Mouse (Mus musculus) cerebellum, adult 9-11 months (tissue): ENCODE measurements around the gene Macc1.

Experiments used
- DNase-seq: peaks from one replicate; pipeline ENCODE4 v3.0.0; 2022

Gene Macc1

GRCm38 (mm10) chr12:119390192-119390684, 76.2 kb downstream of the Macc1 start:
- no peak for DNase-seq

GRCm38 (mm10) chr12:119398046-119398659, 84.1 kb downstream of the Macc1 start:
- DNase-seq: no peak

- DNase-seq: no peak
Observed at GRCm38 (mm10) chr12:119402273-119402672, 88.2 kb downstream of the Macc1 start.

GRCm38 (mm10) chr12:119402796-119403195, 88.7 kb downstream of the Macc1 start:
- no peak for DNase-seq

- no peak for DNase-seq
Observed at GRCm38 (mm10) chr12:119404810-119405209, 90.7 kb downstream of the Macc1 start.

- DNase-seq: no peak
Observed at GRCm38 (mm10) chr12:119410522-119410921, 96.5 kb downstream of the Macc1 start.

GRCm38 (mm10) chr12:119410956-119411355, 96.9 kb downstream of the Macc1 start:
- no peak for DNase-seq

GRCm38 (mm10) chr12:119411982-119412381, 97.9 kb downstream of the Macc1 start:
- DNase-seq: no peak

- no peak for DNase-seq
Observed at GRCm38 (mm10) chr12:119415900-119416299, 101.8 kb downstream of the Macc1 start.

GRCm38 (mm10) chr12:119425749-119426148, 111.7 kb downstream of the Macc1 start:
- no peak for DNase-seq

- DNase-seq: no peak
Observed at GRCm38 (mm10) chr12:119426182-119426886, 112.3 kb downstream of the Macc1 start.

- DNase-seq: peak; percentile 6
Observed at GRCm38 (mm10) chr12:119426887-119427204, 112.8 kb downstream of the Macc1 start.

GRCm38 (mm10) chr12:119440720-119441119, 126.7 kb downstream of the Macc1 start:
- no peak for DNase-seq

GRCm38 (mm10) chr12:119450116-119450515, 136.0 kb downstream of the Macc1 start:
- DNase-seq: no peak

- DNase-seq: no peak
Observed at GRCm38 (mm10) chr12:119451232-119451631, 137.2 kb downstream of the Macc1 start.

GRCm38 (mm10) chr12:119454076-119454475, 140.0 kb downstream of the Macc1 start:
- DNase-seq: no peak

GRCm38 (mm10) chr12:119464040-119464939, 150.2 kb downstream of the Macc1 start:
- DNase-seq: no peak

- no peak for DNase-seq
Observed at GRCm38 (mm10) chr12:119464940-119465245, 150.8 kb downstream of the Macc1 start.

GRCm38 (mm10) chr12:119467656-119468055, 153.6 kb downstream of the Macc1 start:
- DNase-seq: no peak

- no peak for DNase-seq
Observed at GRCm38 (mm10) chr12:119470260-119470659, 156.2 kb downstream of the Macc1 start.

- DNase-seq: no peak
Observed at GRCm38 (mm10) chr12:119483296-119483695, 169.2 kb downstream of the Macc1 start.

- no peak for DNase-seq
Observed at GRCm38 (mm10) chr12:119483922-119484631, 170.0 kb downstream of the Macc1 start.

- no peak for DNase-seq
Observed at GRCm38 (mm10) chr12:119511145-119511544, 197.1 kb downstream of the Macc1 start.
